Mouse (Mus musculus) midbrain, embryonic 12.5 days (tissue): ENCODE measurements at regions not wholly inside any gene's neighbourhood (a gene's known extent, or its start where the extent isn't known, plus 50 kb on each side); places are given as distances from the start of the nearest gene placed in this dataset.

Experiments used
- ATAC-seq: fragments of 200-750 bp; cut with Nextera tagmentation; 2 replicates; pipeline ENCODE4 v1.8.0; 2017; ENCODE audit warnings: low read depth, moderate TSS enrichment, moderate library complexity; ENCODE audit not compliant: low FRiP score
- H3K27ac ChIP-seq: fragments of 300-500 bp; sonication (generic); replicated peaks from 2 replicates; pipeline ENCODE4 v1.5.1; 2016; ENCODE audit warnings: mild to moderate bottlenecking
- H3K27me3 ChIP-seq: fragments of 300-500 bp; sonication (generic); 2 replicates; pipeline ENCODE4 v1.6.1; 2016; ENCODE audit warnings: mild to moderate bottlenecking
- H3K36me3 ChIP-seq: fragments of 300-500 bp; sonication (generic); 2 replicates; pipeline ENCODE4 v1.6.1; 2016
- H3K4me1 ChIP-seq: fragments of 300-500 bp; sonication (generic); 2 replicates; pipeline ENCODE4 v1.6.1; 2016
- H3K4me2 ChIP-seq: fragments of 300-500 bp; sonication (generic); replicated peaks from 2 replicates; pipeline ENCODE4 v1.6.1; 2016; ENCODE audit warnings: mild to moderate bottlenecking, moderate library complexity
- H3K4me3 ChIP-seq: fragments of 300-500 bp; sonication (generic); 2 replicates; pipeline ENCODE4 v1.5.1; 2016; ENCODE audit warnings: mild to moderate bottlenecking
- H3K9ac ChIP-seq: fragments of 300-500 bp; sonication (generic); replicated peaks from 2 replicates; pipeline ENCODE4 v1.6.1; 2016; ENCODE audit warnings: mild to moderate bottlenecking, moderate library complexity
- H3K9me3 ChIP-seq: fragments of 300-500 bp; sonication (generic); 2 replicates; pipeline ENCODE4 v1.6.1; 2016; ENCODE audit warnings: mild to moderate bottlenecking
- WGBS: fragments of 180-500 bp; shearing (Covaris S2); methylation state at CpG from one replicate; pipeline ENCODE4 v1.1.7; 2016; 5-methylcytosine and 5-hydroxymethylcytosine counted together

GRCm38 (mm10) chr13:106009911-106010310 lies 566.5 kb downstream of the Htr1a start:
- Histone ChIP-seq H3K9ac (no peak overlapping the region), H3K27me3 (no peaks in the 10 kb centered on the region), H3K4me2 (no peak overlapping the region), H3K4me1 (no peaks in the 10 kb centered on the region; the same call in 1 of the 2 replicates), H3K36me3 (no peaks in the 10 kb centered on the region), H3K27ac (no peak overlapping the region), H3K4me3 (no peak overlapping the region), H3K9me3 (no peaks in the 10 kb centered on the region)
- peak; percentile 52; the same call in 1 of the 2 replicates for ATAC-seq
- WGBS = 38% methylated on average over 3 of the region's 3 CpGs

GRCm38 (mm10) chr13:106027913-106028312 lies 584.5 kb downstream of the Htr1a start:
- H3K9ac ChIP-seq = no peak overlapping the region
- H3K4me1 ChIP-seq = no peaks in the 10 kb centered on the region
- no peak for ATAC-seq
- no peak overlapping the region for H3K4me2 ChIP-seq
- 81% methylated on average over 2 of the region's 2 CpGs for WGBS
- H3K27me3 ChIP-seq = no peaks in the 10 kb centered on the region
- H3K4me3 ChIP-seq = no peak overlapping the region
- no peak overlapping the region for H3K27ac ChIP-seq
- H3K36me3 ChIP-seq = no peaks in the 10 kb centered on the region
- H3K9me3 ChIP-seq = no peaks in the 10 kb centered on the region
